23 mouse cellular contexts compared by ENCODE assay signal in genomic region chr7:102084041-102084696, GRCm38 (mm10). TPM values are rescaled to one million over a fixed set of nuclear protein-coding genes. Genes with fewer than 3 reads are reported as not detected.
"Had no signal": no experiment of that assay in that cellular context is flagged by ENCODE, and none has a peak within 500 bp of the region (broad histone marks: within the 10 kb centered on the region; RNA-seq: fewer than 3 reads in every experiment).

No protein-coding gene starts in this region.

- DNase-seq: lung, adult 18-20 months; lung, embryonic 14.5 days; lung, postnatal 10 days; lung, postnatal 4 days; retina, postnatal 1 day; right cerebral cortex, adult 18-20 months; right cerebral cortex, postnatal 25 days; right cerebral cortex, postnatal 4 days; spleen, adult 18-20 months; thymus, adult 18-20 months; thymus, postnatal 14 days; thymus, postnatal 36 days had no signal

- H3K4me1 ChIP-seq: midbrain, embryonic 10.5 days; midbrain, embryonic 13.5 days; neural tube, embryonic 13.5 days; neural tube, embryonic 15.5 days had no signal

- H3K9me3 ChIP-seq: midbrain, embryonic 10.5 days; midbrain, embryonic 13.5 days; neural tube, embryonic 13.5 days; neural tube, embryonic 15.5 days had no signal

- H3K4me3 ChIP-seq: midbrain, embryonic 10.5 days; midbrain, embryonic 13.5 days; myocyte; neural tube, embryonic 13.5 days; neural tube, embryonic 15.5 days had no signal

- ATAC-seq: midbrain, embryonic 13.5 days; midbrain, embryonic 16.5 days had no signal

- H3K9ac ChIP-seq: lung, embryonic 14.5 days; midbrain, embryonic 13.5 days; neural tube, embryonic 13.5 days; neural tube, embryonic 15.5 days had no signal

- H3K27ac ChIP-seq: midbrain, embryonic 10.5 days; midbrain, embryonic 13.5 days; neural tube, embryonic 13.5 days; neural tube, embryonic 15.5 days had no signal

- H3K4me2 ChIP-seq: lung, embryonic 14.5 days; midbrain, embryonic 13.5 days; neural tube, embryonic 13.5 days; neural tube, embryonic 15.5 days had no signal

- H3K27me3 ChIP-seq: midbrain, embryonic 13.5 days; neural tube, embryonic 13.5 days; neural tube, embryonic 15.5 days had no signal

RNA-seq across cellular contexts. Expression of gene Trpc2, which starts 1.3 kb away (rescaled TPM):
- polyA plus RNA-seq: lung, embryonic 14.5 days; midbrain, embryonic 10.5 days; midbrain, embryonic 13.5 days; midbrain, embryonic 16.5 days; myocyte; neural tube, embryonic 11.5 days; stomach, embryonic 14.5 days; stomach, embryonic 16.5 days; thymus, postnatal 0 days had no signal

RNA-seq across cellular contexts. Expression of gene Art1, which starts 17.4 kb away (rescaled TPM):
- polyA plus RNA-seq: small intestine, adult 2 months had no signal
